Mouse (Mus musculus) heart, embryonic 11.5 days (tissue): ENCODE data around the gene Pip4k2a. TPM values are rescaled to one million over a fixed set of nuclear protein-coding genes. Genes with fewer than 3 reads are reported as not detected.

ENCODE experiments used
- ATAC-seq: fragments of 200-750 bp; cut with Nextera tagmentation; replicated peaks from 2 replicates; pipeline ENCODE4 v1.8.0; 2017; ENCODE audit warnings: moderate library complexity; ENCODE audit not compliant: insufficient number of reproducible peaks, low FRiP score, low TSS enrichment
- H3K27ac ChIP-seq: fragments of 300-500 bp; sonication (generic); 2 replicates; pipeline ENCODE4 v1.5.1; 2014; ENCODE audit warnings: mild to moderate bottlenecking, low read depth, low read length
- H3K27me3 ChIP-seq: fragments of 300-500 bp; sonication (generic); 2 replicates; pipeline ENCODE4 v1.6.1; 2014; ENCODE audit warnings: mild to moderate bottlenecking, low read length, mixed read lengths; ENCODE audit not compliant: control insufficient read depth, insufficient read depth
- H3K36me3 ChIP-seq: fragments of 300-500 bp; sonication (generic); 2 replicates; pipeline ENCODE4 v1.6.1; 2014; ENCODE audit warnings: mild to moderate bottlenecking, low read length, moderate library complexity, mixed read lengths; ENCODE audit not compliant: control insufficient read depth, insufficient read depth
- H3K4me1 ChIP-seq: fragments of 300-500 bp; sonication (generic); 2 replicates; pipeline ENCODE4 v1.6.1; 2014; ENCODE audit warnings: low read length; ENCODE audit not compliant: control insufficient read depth, insufficient read depth
- H3K4me2 ChIP-seq: fragments of 300-500 bp; sonication (generic); 2 replicates; pipeline ENCODE4 v1.6.1; 2014; ENCODE audit warnings: mild to moderate bottlenecking, moderate library complexity
- H3K4me3 ChIP-seq: fragments of 300-500 bp; sonication (generic); 2 replicates; pipeline ENCODE4 v1.5.1; 2014; ENCODE audit warnings: low read depth, low read length
- H3K9ac ChIP-seq: fragments of 300-500 bp; sonication (generic); 2 replicates; pipeline ENCODE4 v1.6.1; 2014; ENCODE audit warnings: mild to moderate bottlenecking, low read depth, low read length, moderate library complexity
- H3K9me3 ChIP-seq: fragments of 300-500 bp; sonication (generic); replicated peaks from 2 replicates; pipeline ENCODE4 v1.6.1; 2016; ENCODE audit warnings: low read length; ENCODE audit not compliant: control insufficient read depth
- WGBS: fragments of 180-500 bp; shearing (Covaris S2); extraction: QIAGEN DNeasy Blood & Tissue Kit; methylation state at CpG from one replicate; pipeline ENCODE4 v1.1.7; 2014; ENCODE audit not compliant: insufficient replicate concordance; 5-methylcytosine and 5-hydroxymethylcytosine counted together
- polyA plus RNA-seq: library from polyadenylated mRNA; unstranded; fragments of >200 nt; fragmentation: Nextera tagmentation; extraction: Ambion mirVana; gene quantifications from 2 replicates; pipeline ENCODE4 v1.2.1, GENCODE M21; 2014

The Pip4k2a gene
- polyA plus RNA-seq, 1 experiment from 2014 or later: 7.7 TPM

GRCm38 (mm10) chr2:18831031-18831774, 166.7 kb downstream of the Pip4k2a start:
- no peak for ATAC-seq
- 49% methylated on average over 6 of the region's 6 CpGs for WGBS

GRCm38 (mm10) chr2:18822711-18823110, 175.2 kb downstream of the Pip4k2a start:
- no peaks in the 10 kb centered on the region for H3K36me3 ChIP-seq
- peak overlapping the region; percentile 29 for H3K4me2 ChIP-seq
- H3K27ac ChIP-seq: no peak overlapping the region
- H3K4me1 ChIP-seq: peaks cover 17% of the 10 kb centered on the region
- H3K4me3 ChIP-seq: no peak overlapping the region
- H3K9ac ChIP-seq: no peak overlapping the region
- no peaks in the 10 kb centered on the region for H3K27me3 ChIP-seq
- H3K9me3 ChIP-seq: no peaks in the 10 kb centered on the region
- no peak for ATAC-seq
- WGBS: 22% methylated on average over 9 of the region's 9 CpGs

More at GRCm38 (mm10) chr2:18831031-18831774, 166.7 kb downstream of the Pip4k2a start:
- no peaks in the 10 kb centered on the region for H3K9me3 ChIP-seq
- H3K4me3 ChIP-seq: no peak overlapping the region
- H3K9ac ChIP-seq: no peak overlapping the region
- H3K4me2 ChIP-seq: no peak overlapping the region
- H3K36me3 ChIP-seq: no peaks in the 10 kb centered on the region
- H3K27me3 ChIP-seq: no peaks in the 10 kb centered on the region
- no peaks in the 10 kb centered on the region for H3K4me1 ChIP-seq
- H3K27ac ChIP-seq: no peak overlapping the region

GRCm38 (mm10) chr2:18821451-18822379, 176.2 kb downstream of the Pip4k2a start:
- WGBS: 54% methylated on average over 18 of the region's 18 CpGs
- peaks cover 17% of the 10 kb centered on the region for H3K4me1 ChIP-seq
- H3K9me3 ChIP-seq: no peaks in the 10 kb centered on the region
- H3K36me3 ChIP-seq: no peaks in the 10 kb centered on the region
- peak overlapping the region; percentile 6; the same call in 1 of the 2 replicates for H3K9ac ChIP-seq
- no peak overlapping the region; the same call in 1 of the 2 replicates for H3K27ac ChIP-seq
- H3K4me3 ChIP-seq: peak overlapping the region; percentile 16
- H3K4me2 ChIP-seq: peak overlapping the region; percentile 44
- 0 out of 2 replicates have a peak, but pooled peaks have one; percentile 46 for ATAC-seq
- H3K27me3 ChIP-seq: no peaks in the 10 kb centered on the region

GRCm38 (mm10) chr2:18819520-18819919, 178.4 kb downstream of the Pip4k2a start:
- no peaks in the 10 kb centered on the region for H3K36me3 ChIP-seq
- no peak for ATAC-seq
- WGBS: 71% methylated on average over 7 of the region's 7 CpGs

GRCm38 (mm10) chr2:18816036-18816435, 181.9 kb downstream of the Pip4k2a start:
- Histone ChIP-seq H3K4me2 (no peak overlapping the region), H3K27ac (no peak overlapping the region), H3K27me3 (no peaks in the 10 kb centered on the region), H3K9me3 (no peaks in the 10 kb centered on the region), H3K36me3 (no peaks in the 10 kb centered on the region), H3K4me1 (0 out of 2 replicates have a peak, but pooled peaks cover 6% of the 10 kb centered on the region), H3K9ac (no peak overlapping the region), H3K4me3 (no peak overlapping the region)
- no peak for ATAC-seq
- 90% methylated on average over 2 of the region's 2 CpGs for WGBS

More at GRCm38 (mm10) chr2:18819520-18819919, 178.4 kb downstream of the Pip4k2a start:
- Histone ChIP-seq H3K27me3 (no peaks in the 10 kb centered on the region), H3K9ac (no peak overlapping the region), H3K27ac (no peak overlapping the region), H3K9me3 (no peaks in the 10 kb centered on the region), H3K4me1 (peaks cover 17% of the 10 kb centered on the region), H3K4me3 (no peak overlapping the region), H3K4me2 (no peak overlapping the region)

- no peaks in the 10 kb centered on the region for H3K27me3 ChIP-seq
- H3K4me2 ChIP-seq: no peak overlapping the region
- H3K9me3 ChIP-seq: no peaks in the 10 kb centered on the region
- H3K9ac ChIP-seq: no peak overlapping the region
- 84% methylated on average over 6 of the region's 6 CpGs for WGBS
- H3K4me3 ChIP-seq: no peak overlapping the region
- no peak for ATAC-seq
- H3K27ac ChIP-seq: no peak overlapping the region
- H3K4me1 ChIP-seq: 0 out of 2 replicates have a peak, but pooled peaks cover 6% of the 10 kb centered on the region
- no peaks in the 10 kb centered on the region for H3K36me3 ChIP-seq
Measured at GRCm38 (mm10) chr2:18815336-18815965, 182.5 kb downstream of the Pip4k2a start.

- Histone ChIP-seq H3K4me1 (0 out of 2 replicates have a peak, but pooled peaks cover 6% of the 10 kb centered on the region), H3K4me2 (peak overlapping the region; percentile 31), H3K4me3 (no peak overlapping the region), H3K36me3 (no peaks in the 10 kb centered on the region), H3K9me3 (no peaks in the 10 kb centered on the region), H3K27ac (no peak overlapping the region), H3K9ac (no peak overlapping the region), H3K27me3 (no peaks in the 10 kb centered on the region)
- 45% methylated on average over 5 of the region's 5 CpGs for WGBS
- no peak for ATAC-seq
Measured at GRCm38 (mm10) chr2:18814447-18814804, 183.5 kb downstream of the Pip4k2a start.
